Mouse (Mus musculus) bone marrow, adult 2 months (tissue): ENCODE data around the gene Terf2ip.

Experiments
- CTCF ChIP-seq: fragments of 200-500 bp; IDR thresholded peaks from 2 replicates; pipeline ENCODE4 v1.5.1; 2011; ENCODE audit warnings: low read length, control low read depth; ENCODE audit not compliant: control insufficient read depth, insufficient read depth
- POLR2A ChIP-seq: fragments of 200-500 bp; IDR thresholded peaks from 2 replicates; pipeline ENCODE4 v1.6.1; 2011; ENCODE audit warnings: low read depth, mild to moderate bottlenecking, control low read depth, low read length, borderline replicate concordance; ENCODE audit not compliant: control insufficient read depth

GRCm38 (mm10) chr8:111992703-111993039, 18.5 kb upstream of the Terf2ip start:
- TF ChIP-seq CTCF (no peak), POLR2A (no peak)
